Mouse (Mus musculus): ENCODE results near the gene Rab11fip4.

- no peak for TF ChIP-seq GATA1 (IDR thresholded peaks at IDR 0.05; ENCODE audit: borderline replicate concordance, low read length)
- TF ChIP-seq FLI1 (IDR thresholded peaks at IDR 0.05; ENCODE audit: low read length) = no peak
Observed at GRCm38 (mm10) chr11:79703885-79704291, 112.9 kb downstream of the Rab11fip4 start.

Measured in megakaryocyte, embryonic 14.5 days (primary cell).